Comparison of ENCODE assay signal across 16 mouse cellular contexts in genomic region chr11:48176451-48176850, GRCm38 (mm10).
"Had no signal": no experiment of that assay in that cellular context is flagged by ENCODE, and none has a peak within 500 bp of the region (broad histone marks: within the 10 kb centered on the region; RNA-seq: fewer than 3 reads in every experiment).

No protein-coding gene starts in this region.

- H3K27me3 ChIP-seq: kidney, embryonic 15.5 days; liver, embryonic 13.5 days; megakaryocyte, embryonic 14.5 days; midbrain, embryonic 13.5 days; neural tube, embryonic 13.5 days had no signal

- H3K9me3 ChIP-seq: kidney, embryonic 15.5 days; liver, embryonic 13.5 days; megakaryocyte, embryonic 14.5 days; midbrain, embryonic 10.5 days; midbrain, embryonic 13.5 days; neural tube, embryonic 13.5 days had no signal

- H3K4me1 ChIP-seq: kidney, embryonic 15.5 days; liver, embryonic 13.5 days; megakaryocyte, embryonic 14.5 days; midbrain, embryonic 10.5 days; midbrain, embryonic 13.5 days; neural tube, embryonic 13.5 days had no signal

- H3K27ac ChIP-seq: kidney, embryonic 15.5 days; left cerebral cortex, adult 2 months; liver, embryonic 13.5 days; midbrain, embryonic 10.5 days; midbrain, embryonic 13.5 days; neural tube, embryonic 13.5 days had no signal

- H3K4me2 ChIP-seq: kidney, embryonic 15.5 days; liver, embryonic 13.5 days; midbrain, embryonic 13.5 days; neural tube, embryonic 13.5 days had no signal

- ATAC-seq: lung, postnatal 0 days; midbrain, embryonic 13.5 days; midbrain, embryonic 16.5 days had no signal

- H3K9ac ChIP-seq: kidney, embryonic 15.5 days; liver, embryonic 13.5 days; midbrain, embryonic 13.5 days; neural tube, embryonic 13.5 days had no signal

- H3K36me3 ChIP-seq: kidney, embryonic 15.5 days; liver, embryonic 13.5 days; midbrain, embryonic 10.5 days; midbrain, embryonic 13.5 days; neural tube, embryonic 13.5 days had no signal

- DNase-seq: kidney, adult 18-20 months; kidney, postnatal 25 days; layer of hippocampus, postnatal 36 days; liver, embryonic 13.5 days; lung, adult 2 months; lung, postnatal 36 days; thymus, postnatal 25 days had no signal

- H3K4me3 ChIP-seq: kidney, embryonic 15.5 days; left cerebral cortex, adult 2 months; liver, embryonic 13.5 days; megakaryocyte, embryonic 14.5 days; midbrain, embryonic 10.5 days; midbrain, embryonic 13.5 days; myocyte; neural tube, embryonic 13.5 days had no signal
